Mouse (Mus musculus) heart, postnatal 25 days (tissue): Measurements from ENCODE around the gene Pdlim5. TPM values are rescaled to one million over a fixed set of nuclear protein-coding genes. Genes with fewer than 3 reads are reported as not detected.

ENCODE experiments used
- DNase-seq: peaks from one replicate; pipeline ENCODE4 v3.0.0; 2022; ENCODE audit warnings: low spot score
- intact Hi-C: fragments of 180-260 bp; cut with DNase I; formaldehyde crosslinking; loops from one replicate; pipeline ENCODE4 v1.15.1; 2025
- total RNA-seq, 2 experiments: library from RNA; stranded (reverse); gene quantifications; 2 replicates each; pipeline ENCODE4 v1.2.3; 2021

Gene Pdlim5
- total RNA-seq, 2 experiments from 2014 or later = 808 to 915 TPM

DNA sequence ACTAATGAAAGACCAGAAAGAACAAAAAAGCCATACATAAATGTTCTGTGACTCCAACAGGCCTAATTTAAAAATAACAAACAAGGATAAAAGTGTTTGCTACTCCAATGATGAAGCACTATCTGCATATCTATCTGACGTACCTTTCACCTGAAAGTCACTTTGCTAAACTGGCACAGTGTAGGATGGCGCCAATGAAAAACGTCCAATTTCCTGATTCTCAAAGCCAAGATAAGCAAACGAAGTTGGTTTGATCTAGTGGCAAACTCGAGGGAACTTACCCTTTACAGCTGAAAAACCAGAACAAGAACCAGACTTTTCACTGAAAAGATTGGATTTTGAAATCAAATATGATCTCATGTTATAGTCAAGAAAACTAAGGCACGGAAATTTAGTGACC lies 49.2 kb downstream of the Pdlim5 start:
- intact Hi-C loops = loop anchor here (5.0 kb wide), 1 partner anchor 34 kb away; no protein-coding TSS in a partner anchor
- no peak for DNase-seq

- intact Hi-C loops = loop anchor here (5.0 kb wide), 1 partner anchor 33 kb away; no protein-coding TSS in a partner anchor
- no peak for DNase-seq
Measured at GRCm38 (mm10) chr3:142345235-142346125, 50.0 kb downstream of the Pdlim5 start.

DNA sequence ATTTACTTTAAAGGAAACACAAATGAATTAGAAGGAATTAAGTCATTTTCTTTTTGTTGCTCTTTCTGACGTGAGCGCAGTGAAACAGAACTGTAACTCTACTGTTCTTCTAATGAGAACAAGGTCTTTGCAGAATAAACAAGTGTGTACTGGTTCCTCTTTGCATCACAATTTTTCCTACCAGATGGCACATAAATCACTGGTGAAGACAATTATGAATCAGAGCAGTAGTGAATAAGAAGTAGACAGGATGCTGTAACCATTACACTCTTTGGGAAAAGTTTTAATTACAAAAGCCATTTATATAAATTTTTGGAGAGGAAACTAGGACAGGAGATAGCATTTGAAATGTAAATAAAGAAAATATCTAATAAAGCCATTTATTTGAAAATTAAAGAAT lies 51.7 kb downstream of the Pdlim5 start:
- intact Hi-C loops = no loop called here
- DNase-seq = no peak

- no peak for DNase-seq
- intact Hi-C loops = no loop called here
Measured at GRCm38 (mm10) chr3:142340701-142341100, 54.8 kb downstream of the Pdlim5 start.

GRCm38 (mm10) chr3:142339440-142340251 lies 55.9 kb downstream of the Pdlim5 start:
- DNase-seq = no peak
- intact Hi-C loops = no loop called here

DNA sequence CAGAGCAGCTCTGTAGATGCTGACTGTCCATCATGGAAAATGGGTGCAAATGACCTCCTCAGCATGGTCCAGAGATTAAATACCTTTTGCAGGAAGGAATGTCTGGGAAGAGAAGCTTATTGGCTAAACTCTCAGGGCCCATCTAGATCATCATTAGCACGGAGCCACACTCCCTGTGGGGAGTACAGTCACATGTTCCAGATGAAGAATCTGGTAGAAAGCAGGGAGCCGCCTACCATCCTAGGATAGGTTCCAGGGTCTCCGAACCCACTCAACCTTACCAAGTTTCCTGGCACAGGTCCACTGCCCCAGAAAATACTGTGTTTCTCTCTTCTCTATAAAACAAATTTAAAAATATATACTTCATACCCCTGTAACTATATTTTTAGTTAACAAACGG lies 57.4 kb downstream of the Pdlim5 start:
- intact Hi-C loops = no loop called here
- no peak for DNase-seq

GRCm38 (mm10) chr3:142334496-142334895 lies 61.0 kb downstream of the Pdlim5 start:
- no peak for DNase-seq
- intact Hi-C loops = no loop called here

GRCm38 (mm10) chr3:142333458-142333857 lies 62.0 kb downstream of the Pdlim5 start:
- intact Hi-C loops = no loop called here
- no peak for DNase-seq

DNA sequence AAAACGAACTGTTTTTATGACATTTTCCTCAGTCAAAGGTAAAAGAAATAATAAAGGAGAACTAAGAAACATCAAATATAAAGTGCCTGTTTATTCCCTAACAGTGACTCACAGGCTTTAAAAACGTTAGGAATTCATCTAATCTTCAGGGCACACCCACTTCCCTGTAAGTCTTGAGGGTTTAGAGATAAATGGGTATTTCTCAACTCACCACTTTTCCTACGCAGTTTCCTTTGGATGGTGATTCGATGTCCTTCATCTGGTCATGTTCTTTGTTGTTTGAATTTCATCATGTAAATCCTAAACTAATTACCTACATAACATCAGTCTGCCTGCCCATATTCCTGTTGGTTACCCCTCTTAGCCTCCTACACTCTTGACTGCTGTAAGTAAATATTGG lies 62.8 kb downstream of the Pdlim5 start:
- intact Hi-C loops = no loop called here
- no peak for DNase-seq

DNA sequence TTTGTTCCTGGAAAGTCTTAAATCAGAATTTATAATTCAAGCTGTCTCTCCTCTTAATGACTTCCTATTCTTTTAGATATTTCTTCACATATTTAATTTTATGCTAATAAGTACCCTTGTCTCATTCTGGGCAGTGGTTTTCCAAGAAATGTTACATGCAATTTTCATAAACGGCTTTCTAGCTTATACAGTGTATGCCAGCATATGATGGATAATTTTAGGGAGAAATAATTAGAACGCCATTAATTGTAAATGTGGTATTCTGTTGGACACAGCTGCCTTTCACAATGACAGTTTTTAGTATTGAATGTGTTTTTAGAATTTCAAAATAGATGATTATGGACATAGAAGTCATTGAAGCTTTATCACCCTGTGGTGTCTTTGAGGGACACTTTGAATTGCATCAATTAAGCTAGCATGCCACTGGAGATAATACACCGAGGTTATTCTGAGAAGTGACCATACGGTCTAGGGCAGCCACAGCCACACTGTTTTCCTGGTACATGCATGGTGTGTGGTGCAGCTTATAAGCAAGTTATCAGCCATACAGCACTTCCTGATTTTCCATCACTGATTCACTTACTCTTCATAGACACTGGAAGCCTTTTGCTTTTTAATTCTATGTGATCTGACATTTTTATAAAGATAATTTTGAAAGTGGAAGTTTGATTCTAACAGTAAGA lies 63.5 kb downstream of the Pdlim5 start:
- intact Hi-C loops = no loop called here
- DNase-seq = no peak

DNA sequence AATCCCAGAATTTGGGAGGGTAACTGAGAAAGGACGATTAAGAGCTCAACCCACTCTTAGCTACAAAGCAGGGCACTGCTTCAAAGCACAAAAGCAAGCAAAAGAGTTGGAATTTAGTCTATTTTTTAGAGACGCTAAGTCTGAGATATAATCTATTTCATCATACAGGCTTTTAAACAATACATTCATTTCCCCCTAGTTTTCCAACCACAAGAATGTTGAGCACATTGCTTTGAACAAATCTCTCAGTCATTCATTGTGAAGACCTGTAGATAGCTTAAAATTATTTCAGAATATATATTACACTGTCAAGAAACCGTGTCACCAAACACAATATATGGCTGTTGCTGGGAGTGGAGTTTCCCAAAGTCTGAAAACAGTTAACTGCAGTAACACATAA lies 65.1 kb downstream of the Pdlim5 start:
- intact Hi-C loops = no loop called here
- no peak for DNase-seq

DNA sequence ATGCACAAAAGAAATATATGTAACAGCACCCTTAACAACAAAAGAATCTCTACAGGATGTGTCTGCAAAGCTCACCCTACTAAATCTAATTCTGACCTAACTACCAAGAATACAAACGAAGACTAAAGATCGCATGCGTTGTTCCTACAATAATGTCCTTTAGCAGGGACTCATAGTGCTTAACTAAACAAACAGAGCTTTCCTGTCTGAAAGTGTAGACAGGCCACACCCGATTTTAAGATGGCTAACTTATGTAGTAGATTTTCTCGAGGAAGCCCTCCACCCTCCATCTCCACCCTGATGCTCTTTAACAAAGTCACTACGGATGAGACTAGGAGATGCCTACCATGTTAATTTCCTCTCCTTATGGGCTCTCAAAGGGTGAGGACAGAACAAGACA lies 71.9 kb downstream of the Pdlim5 start:
- intact Hi-C loops = no loop called here
- DNase-seq = no peak

- intact Hi-C loops = no loop called here
- peak; percentile 58 for DNase-seq
Measured at GRCm38 (mm10) chr3:142321930-142322329, 73.6 kb downstream of the Pdlim5 start.

GRCm38 (mm10) chr3:142318147-142318546 lies 77.3 kb downstream of the Pdlim5 start:
- intact Hi-C loops = no loop called here
- peak; percentile 69 for DNase-seq

- DNase-seq = no peak
- intact Hi-C loops = no loop called here
Measured at GRCm38 (mm10) chr3:142316138-142316740, 79.3 kb downstream of the Pdlim5 start.

- intact Hi-C loops = loop anchor here (5.0 kb wide), 1 partner anchor 36 kb away; no protein-coding TSS in a partner anchor
- no peak for DNase-seq
Measured at GRCm38 (mm10) chr3:142311075-142311474, 84.4 kb downstream of the Pdlim5 start.

DNA sequence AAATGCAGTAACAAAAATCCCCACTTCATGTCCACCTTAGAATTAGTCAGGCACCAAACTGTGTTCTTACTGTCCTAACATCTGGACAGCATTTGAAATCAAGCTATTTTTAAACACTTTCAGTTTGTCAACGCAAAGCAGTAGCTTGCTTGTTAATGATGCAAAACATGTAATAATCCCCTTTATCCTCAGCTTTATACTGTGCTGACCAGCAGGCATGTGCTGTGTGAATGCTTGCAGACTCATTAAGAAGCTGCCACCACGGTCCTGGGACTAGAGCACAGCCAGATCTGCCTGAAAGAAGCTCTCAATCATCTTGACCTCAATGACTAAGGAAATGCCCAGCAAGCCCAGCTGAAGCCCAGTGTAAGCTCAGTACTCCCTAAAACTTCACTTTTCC lies 85.0 kb downstream of the Pdlim5 start:
- intact Hi-C loops = loop anchor here (5.0 kb wide), 1 partner anchor 37 kb away; no protein-coding TSS in a partner anchor
- DNase-seq = no peak

DNA sequence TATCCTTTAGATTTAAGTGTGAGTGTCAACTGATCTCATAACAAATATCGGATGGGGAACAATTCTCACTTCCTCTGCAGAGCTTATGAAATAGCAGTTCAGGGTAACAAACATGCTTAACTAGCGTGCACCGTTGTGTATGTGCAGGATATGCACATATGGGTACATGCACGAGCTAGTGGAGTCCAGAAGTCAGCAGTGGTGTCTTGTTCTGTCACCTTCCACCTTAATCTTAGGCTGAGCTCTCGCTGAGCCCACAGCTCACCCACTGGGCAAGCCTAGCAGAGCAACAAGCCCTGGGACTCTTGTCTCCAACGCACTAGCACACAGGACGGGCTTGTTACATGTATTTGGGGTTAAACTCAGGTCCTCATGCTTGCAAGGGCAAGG lies 100.2 kb downstream of the Pdlim5 start:
- intact Hi-C loops = loop anchor here (1.0 to 2.0 kb wide), 3 partner anchors 100 to 182 kb away; partner anchors contain the start of gene Pdlim5
- DNase-seq = no peak

- intact Hi-C loops = loop anchor here (1.0 to 2.0 kb wide), 3 partner anchors 100 to 182 kb away; partner anchors contain the start of gene Pdlim5
- no peak for DNase-seq
Measured at GRCm38 (mm10) chr3:142294616-142295286, 100.7 kb downstream of the Pdlim5 start.
